Comparison of ENCODE assay signal across 9 mouse cellular contexts in genomic region chr1:74302835-74303234, GRCm38 (mm10). TPM values are rescaled to one million over a fixed set of nuclear protein-coding genes. Genes with fewer than 3 reads are reported as not detected.
DNase-seq lines count a peak whose midpoint lies in the region; ATAC-seq and TF ChIP-seq lines count a peak whose summit lies in the region.
"Had no signal": no experiment of that assay in that cellular context is flagged by ENCODE, and none has a peak within 500 bp of the region (broad histone marks: within the 10 kb centered on the region; RNA-seq: fewer than 3 reads in every experiment).

No protein-coding gene starts in this region.

- no peak overlapping the region for H3K4me3 ChIP-seq in hindbrain, embryonic 14.5 days (replicated peaks; ENCODE audit: low read length)
- no peak overlapping the region for H3K4me3 ChIP-seq in hindbrain, embryonic 12.5 days
- 0 out of 2 replicates have a peak overlapping the region, but pooled peaks have one; percentile 7 for H3K4me3 ChIP-seq in midbrain, embryonic 10.5 days
- no peak overlapping the region for H3K4me3 ChIP-seq in midbrain, postnatal 0 days (ENCODE audit: low read depth, low read length)
- peak overlapping the region; percentile 72 for H3K4me3 ChIP-seq in intestine, embryonic 16.5 days (ENCODE audit: low read length)
- H3K4me3 ChIP-seq in stomach, embryonic 16.5 days (replicated peaks; ENCODE audit: low read length) = peak overlapping the region; percentile 84

- DNase-seq in hindbrain, embryonic 14.5 days (ENCODE audit: low spot score) = no peak
- DNase-seq in midbrain, embryonic 10.5 days (ENCODE audit: low spot score) = no peak
- no peak for DNase-seq in midbrain, postnatal 0 days (ENCODE audit: low spot score)
- no peak for DNase-seq in MN1 (ENCODE audit: low spot score)

- no peaks in the 10 kb centered on the region for H3K9me3 ChIP-seq in hindbrain, embryonic 14.5 days (ENCODE audit: control insufficient read depth, low read length)
- H3K9me3 ChIP-seq in hindbrain, embryonic 12.5 days (replicated peaks) = no peaks in the 10 kb centered on the region
- no peaks in the 10 kb centered on the region for H3K9me3 ChIP-seq in midbrain, embryonic 10.5 days (replicated peaks)
- H3K9me3 ChIP-seq in midbrain, postnatal 0 days (ENCODE audit: low read length) = no peaks in the 10 kb centered on the region
- H3K9me3 ChIP-seq in intestine, embryonic 16.5 days (ENCODE audit: control insufficient read depth, low read length) = no peaks in the 10 kb centered on the region
- H3K9me3 ChIP-seq in stomach, embryonic 16.5 days (replicated peaks; ENCODE audit: control insufficient read depth, low read length) = no peaks in the 10 kb centered on the region
- H3K9me3 ChIP-seq: forebrain, embryonic 10.5 days had no signal

- H3K4me2 ChIP-seq in hindbrain, embryonic 14.5 days (replicated peaks) = peak overlapping the region; percentile 59; the same call in 1 of the 2 replicates
- no peak overlapping the region for H3K4me2 ChIP-seq in hindbrain, embryonic 12.5 days (replicated peaks)
- H3K4me2 ChIP-seq in midbrain, postnatal 0 days (ENCODE audit: low read depth, low read length, poor library complexity, severe bottlenecking) = no peak overlapping the region
- H3K4me2 ChIP-seq in intestine, embryonic 16.5 days (ENCODE audit: low read depth, low read length) = peak overlapping the region; percentile 66
- peak overlapping the region; percentile 83 for H3K4me2 ChIP-seq in stomach, embryonic 16.5 days (ENCODE audit: low read depth, low read length)

- H3K27ac ChIP-seq in hindbrain, embryonic 14.5 days = no peak overlapping the region
- H3K27ac ChIP-seq in hindbrain, embryonic 12.5 days = no peak overlapping the region
- H3K27ac ChIP-seq in midbrain, embryonic 10.5 days (replicated peaks) = no peak overlapping the region
- no peak overlapping the region for H3K27ac ChIP-seq in midbrain, postnatal 0 days (ENCODE audit: low read depth, low read length)
- no peak overlapping the region for H3K27ac ChIP-seq in intestine, embryonic 16.5 days (ENCODE audit: low read length)
- peak overlapping the region; percentile 100 for H3K27ac ChIP-seq in stomach, embryonic 16.5 days (ENCODE audit: low read length)

- H3K36me3 ChIP-seq in hindbrain, embryonic 14.5 days (replicated peaks; ENCODE audit: control insufficient read depth, insufficient read depth) = no peaks in the 10 kb centered on the region; the same call in 1 of the 2 replicates
- 0 out of 2 replicates have a peak, but pooled peaks cover 3% of the 10 kb centered on the region for H3K36me3 ChIP-seq in hindbrain, embryonic 12.5 days
- no peaks in the 10 kb centered on the region for H3K36me3 ChIP-seq in midbrain, embryonic 10.5 days
- peaks cover 3% of the 10 kb centered on the region; the same call in 1 of the 2 replicates for H3K36me3 ChIP-seq in midbrain, postnatal 0 days (ENCODE audit: insufficient read depth, low read length)
- no peaks in the 10 kb centered on the region; the same call in 1 of the 2 replicates for H3K36me3 ChIP-seq in intestine, embryonic 16.5 days (ENCODE audit: control insufficient read depth, insufficient read depth, low read length)
- no peaks in the 10 kb centered on the region for H3K36me3 ChIP-seq in stomach, embryonic 16.5 days (ENCODE audit: control insufficient read depth, insufficient read depth, low read length)
- H3K36me3 ChIP-seq: forebrain, embryonic 10.5 days had no signal

- TF ChIP-seq CTCF in midbrain, postnatal 0 days (IDR thresholded peaks at IDR 0.05) = no peak

- H3K27me3 ChIP-seq in hindbrain, embryonic 14.5 days (ENCODE audit: control insufficient read depth, insufficient read depth, low read length) = peaks cover 18% of the 10 kb centered on the region
- peaks cover 18% of the 10 kb centered on the region for H3K27me3 ChIP-seq in hindbrain, embryonic 12.5 days
- peaks cover 30% of the 10 kb centered on the region for H3K27me3 ChIP-seq in midbrain, embryonic 10.5 days (ENCODE audit: low read depth, poor library complexity, severe bottlenecking)
- peaks cover 9% of the 10 kb centered on the region for H3K27me3 ChIP-seq in midbrain, postnatal 0 days (ENCODE audit: insufficient read depth, low read length)
- no peaks in the 10 kb centered on the region for H3K27me3 ChIP-seq in intestine, embryonic 16.5 days (replicated peaks; ENCODE audit: control insufficient read depth, insufficient read depth, low read length)
- no peaks in the 10 kb centered on the region for H3K27me3 ChIP-seq in stomach, embryonic 16.5 days (ENCODE audit: control insufficient read depth, insufficient read depth, low read length)

- H3K9ac ChIP-seq in hindbrain, embryonic 14.5 days = no peak overlapping the region
- no peak overlapping the region for H3K9ac ChIP-seq in hindbrain, embryonic 12.5 days
- H3K9ac ChIP-seq in midbrain, postnatal 0 days (replicated peaks; ENCODE audit: low read length, poor library complexity, severe bottlenecking) = no peak overlapping the region
- peak overlapping the region; percentile 85 for H3K9ac ChIP-seq in intestine, embryonic 16.5 days (ENCODE audit: low read depth, low read length)
- H3K9ac ChIP-seq in stomach, embryonic 16.5 days (ENCODE audit: low read length) = peak overlapping the region; percentile 99

- peaks cover 13% of the 10 kb centered on the region; the same call in 1 of the 2 replicates for H3K4me1 ChIP-seq in hindbrain, embryonic 14.5 days (replicated peaks; ENCODE audit: control insufficient read depth, insufficient read depth, low read length)
- peaks cover 12% of the 10 kb centered on the region for H3K4me1 ChIP-seq in hindbrain, embryonic 12.5 days
- peaks cover 12% of the 10 kb centered on the region for H3K4me1 ChIP-seq in midbrain, embryonic 10.5 days
- 0 out of 2 replicates have a peak, but pooled peaks cover 3% of the 10 kb centered on the region for H3K4me1 ChIP-seq in midbrain, postnatal 0 days (ENCODE audit: insufficient read depth, low read length)
- H3K4me1 ChIP-seq in intestine, embryonic 16.5 days (ENCODE audit: control insufficient read depth, insufficient read depth, low read length) = peaks cover 62% of the 10 kb centered on the region
- peaks cover 56% of the 10 kb centered on the region for H3K4me1 ChIP-seq in stomach, embryonic 16.5 days (ENCODE audit: control insufficient read depth, insufficient read depth, low read length)

- no peak for ATAC-seq in hindbrain, embryonic 14.5 days (ENCODE audit: low FRiP score)
- ATAC-seq in hindbrain, embryonic 12.5 days (ENCODE audit: low FRiP score) = no peak
- ATAC-seq in midbrain, postnatal 0 days (ENCODE audit: low FRiP score) = no peak
- ATAC-seq in intestine, embryonic 16.5 days = no peak
- no peak for ATAC-seq in stomach, embryonic 16.5 days (ENCODE audit: insufficient read depth, low FRiP score)
- no peak for ATAC-seq in activated CD4-positive, CD25-positive, alpha-beta regulatory T cell, adult 4 months

- 82% methylated on average over 2 of the region's 2 CpGs for WGBS in hindbrain, embryonic 14.5 days
- 74% methylated on average over 2 of the region's 2 CpGs for WGBS in hindbrain, embryonic 12.5 days
- WGBS in midbrain, embryonic 10.5 days = 85% methylated on average over 2 of the region's 2 CpGs
- 78% methylated on average over 2 of the region's 2 CpGs for WGBS in midbrain, postnatal 0 days
- WGBS in intestine, embryonic 16.5 days = 59% methylated on average over 2 of the region's 2 CpGs
- 61% methylated on average over 2 of the region's 2 CpGs for WGBS in stomach, embryonic 16.5 days

RNA-seq across cellular contexts. Expression of gene Tmbim1, which starts 2.6 kb away (rescaled TPM):
- 8.0 TPM in 2 replicates for polyA plus RNA-seq in hindbrain, embryonic 14.5 days (2014; fragmentation: Nextera tagmentation; extraction: Ambion mirVana)
- polyA plus RNA-seq in hindbrain, embryonic 12.5 days (2016; fragmentation: Nextera tagmentation; extraction: Ambion mirVana) = 11.7 and 13.4 TPM in 2 replicates
- polyA plus RNA-seq in midbrain, embryonic 10.5 days (2016; fragmentation: Nextera tagmentation; extraction: Ambion mirVana) = 8.6 TPM in 2 replicates
- total RNA-seq in midbrain, postnatal 0 days (2014; rRNA removed) = 9.8 and 20.7 TPM in 2 replicates
- 9.8 and 10.5 TPM in 2 replicates for polyA plus RNA-seq in midbrain, postnatal 0 days (2015; fragmentation: Nextera tagmentation; extraction: Ambion mirVana)
- polyA plus RNA-seq in intestine, embryonic 16.5 days (2015; fragmentation: Nextera tagmentation; extraction: Ambion mirVana) = 77.3 and 79.8 TPM in 2 replicates
- 105 and 150 TPM in 2 replicates for polyA plus RNA-seq in stomach, embryonic 16.5 days (2015; fragmentation: Nextera tagmentation; extraction: Ambion mirVana)
- polyA plus RNA-seq in activated CD4-positive, CD25-positive, alpha-beta regulatory T cell, adult 4 months (2017; shearing (Covaris generic)) = 10 to 100 TPM; 13.1 to 16.1 TPM

RNA-seq across cellular contexts. Expression of gene Pnkd, which starts 18.1 kb away (rescaled TPM):
- polyA plus RNA-seq in hindbrain, embryonic 14.5 days (2014; fragmentation: Nextera tagmentation; extraction: Ambion mirVana) = 146 and 149 TPM in 2 replicates
- polyA plus RNA-seq in hindbrain, embryonic 12.5 days (2016; fragmentation: Nextera tagmentation; extraction: Ambion mirVana) = 94.0 and 97.8 TPM in 2 replicates
- polyA plus RNA-seq in midbrain, embryonic 10.5 days (2016; fragmentation: Nextera tagmentation; extraction: Ambion mirVana) = 99.5 and 107 TPM in 2 replicates
- 101 and 116 TPM in 2 replicates for total RNA-seq in midbrain, postnatal 0 days (2014; rRNA removed)
- polyA plus RNA-seq in midbrain, postnatal 0 days (2015; fragmentation: Nextera tagmentation; extraction: Ambion mirVana) = 135 and 140 TPM in 2 replicates
- 139 and 148 TPM in 2 replicates for polyA plus RNA-seq in intestine, embryonic 16.5 days (2015; fragmentation: Nextera tagmentation; extraction: Ambion mirVana)
- 108 and 119 TPM in 2 replicates for polyA plus RNA-seq in stomach, embryonic 16.5 days (2015; fragmentation: Nextera tagmentation; extraction: Ambion mirVana)
- 10 to 100 TPM; 80.2 to 97.8 TPM for polyA plus RNA-seq in activated CD4-positive, CD25-positive, alpha-beta regulatory T cell, adult 4 months (2017; shearing (Covaris generic))

RNA-seq across cellular contexts. Expression of gene Aamp, which starts 18.3 kb away (rescaled TPM):
- 188 and 201 TPM in 2 replicates for polyA plus RNA-seq in hindbrain, embryonic 14.5 days (2014; fragmentation: Nextera tagmentation; extraction: Ambion mirVana)
- polyA plus RNA-seq in hindbrain, embryonic 12.5 days (2016; fragmentation: Nextera tagmentation; extraction: Ambion mirVana) = 180 and 183 TPM in 2 replicates
- polyA plus RNA-seq in midbrain, embryonic 10.5 days (2016; fragmentation: Nextera tagmentation; extraction: Ambion mirVana) = 241 and 246 TPM in 2 replicates
- 139 and 148 TPM in 2 replicates for total RNA-seq in midbrain, postnatal 0 days (2014; rRNA removed)
- 203 and 216 TPM in 2 replicates for polyA plus RNA-seq in midbrain, postnatal 0 days (2015; fragmentation: Nextera tagmentation; extraction: Ambion mirVana)
- polyA plus RNA-seq in intestine, embryonic 16.5 days (2015; fragmentation: Nextera tagmentation; extraction: Ambion mirVana) = 246 and 256 TPM in 2 replicates
- polyA plus RNA-seq in stomach, embryonic 16.5 days (2015; fragmentation: Nextera tagmentation; extraction: Ambion mirVana) = 227 and 252 TPM in 2 replicates
- 100 to 1,000 TPM; 139 to 184 TPM for polyA plus RNA-seq in activated CD4-positive, CD25-positive, alpha-beta regulatory T cell, adult 4 months (2017; shearing (Covaris generic))

RNA-seq across cellular contexts. Expression of gene Gpbar1, which starts 24.5 kb away (rescaled TPM):
- 0.19 TPM in 1 of 2 replicates, not detected in the other for polyA plus RNA-seq in hindbrain, embryonic 14.5 days (2014; fragmentation: Nextera tagmentation; extraction: Ambion mirVana)
- polyA plus RNA-seq in hindbrain, embryonic 12.5 days (2016; fragmentation: Nextera tagmentation; extraction: Ambion mirVana) = 0.19 TPM in 1 of 2 replicates, not detected in the other
- 0.25 TPM in 2 replicates for polyA plus RNA-seq in midbrain, embryonic 10.5 days (2016; fragmentation: Nextera tagmentation; extraction: Ambion mirVana)
- 0.52 TPM in 1 of 2 replicates, not detected in the other for total RNA-seq in midbrain, postnatal 0 days (2014; rRNA removed)
- 0.16 TPM in 1 of 2 replicates, not detected in the other for polyA plus RNA-seq in midbrain, postnatal 0 days (2015; fragmentation: Nextera tagmentation; extraction: Ambion mirVana)
- 2.6 and 2.7 TPM in 2 replicates for polyA plus RNA-seq in intestine, embryonic 16.5 days (2015; fragmentation: Nextera tagmentation; extraction: Ambion mirVana)
- polyA plus RNA-seq in stomach, embryonic 16.5 days (2015; fragmentation: Nextera tagmentation; extraction: Ambion mirVana) = 1.0 and 1.2 TPM in 2 replicates
- under 1 TPM in 1 of 2 experiments, not detected in 1; 0.32 TPM for polyA plus RNA-seq in activated CD4-positive, CD25-positive, alpha-beta regulatory T cell, adult 4 months (2017; shearing (Covaris generic))

RNA-seq across cellular contexts. Expression of gene Catip, which starts 59.1 kb away (rescaled TPM):
- polyA plus RNA-seq in hindbrain, embryonic 14.5 days (2014; fragmentation: Nextera tagmentation; extraction: Ambion mirVana) = 1.2 and 1.7 TPM in 2 replicates
- polyA plus RNA-seq in hindbrain, embryonic 12.5 days (2016; fragmentation: Nextera tagmentation; extraction: Ambion mirVana) = 1.4 and 1.5 TPM in 2 replicates
- polyA plus RNA-seq in midbrain, embryonic 10.5 days (2016; fragmentation: Nextera tagmentation; extraction: Ambion mirVana) = 0.12 and 0.22 TPM in 2 replicates
- total RNA-seq in midbrain, postnatal 0 days (2014; rRNA removed) = 2.7 and 4.0 TPM in 2 replicates
- polyA plus RNA-seq in midbrain, postnatal 0 days (2015; fragmentation: Nextera tagmentation; extraction: Ambion mirVana) = 1.6 and 2.4 TPM in 2 replicates
- polyA plus RNA-seq in intestine, embryonic 16.5 days (2015; fragmentation: Nextera tagmentation; extraction: Ambion mirVana) = 0.24 and 0.50 TPM in 2 replicates
- 0.66 and 0.77 TPM in 2 replicates for polyA plus RNA-seq in stomach, embryonic 16.5 days (2015; fragmentation: Nextera tagmentation; extraction: Ambion mirVana)
- not detected for polyA plus RNA-seq in activated CD4-positive, CD25-positive, alpha-beta regulatory T cell, adult 4 months (2017; shearing (Covaris generic))

Comparison
In these comparisons a context has a peak if more than half of its experiments do, and no peak if none do; other contexts are left out.
1. H3K4me2 ChIP-seq: peak in hindbrain, embryonic 14.5 days (single experiment), intestine, embryonic 16.5 days (single experiment) and stomach, embryonic 16.5 days (single experiment); none in hindbrain, embryonic 12.5 days (single experiment) and midbrain, postnatal 0 days (single experiment).
2. H3K4me3 ChIP-seq: peak in midbrain, embryonic 10.5 days (single experiment), intestine, embryonic 16.5 days (single experiment) and stomach, embryonic 16.5 days (single experiment); none in hindbrain, embryonic 14.5 days (single experiment), hindbrain, embryonic 12.5 days (single experiment) and midbrain, postnatal 0 days (single experiment).
3. H3K9ac ChIP-seq: peak in intestine, embryonic 16.5 days (single experiment) and stomach, embryonic 16.5 days (single experiment); none in hindbrain, embryonic 14.5 days (single experiment), hindbrain, embryonic 12.5 days (single experiment) and midbrain, postnatal 0 days (single experiment).